Mouse (Mus musculus) ES-Bruce4 (cell line): ENCODE data around the gene Pdik1l. TPM values are rescaled to one million over a fixed set of nuclear protein-coding genes. Genes with fewer than 3 reads are reported as not detected.

Experiments used
- H3K27ac ChIP-seq: 2 replicates; pipeline ENCODE4 v1.5.1; 2012; ENCODE audit warnings: low read length, inconsistent platforms; ENCODE audit not compliant: insufficient read depth
- H3K27me3 ChIP-seq: 2 replicates; pipeline ENCODE4 v1.6.1; 2012; ENCODE audit warnings: mild to moderate bottlenecking, low read length, inconsistent platforms; ENCODE audit not compliant: control insufficient read depth, poor library complexity, insufficient read depth, severe bottlenecking
- H3K36me3 ChIP-seq: 2 replicates; pipeline ENCODE4 v1.6.1; 2012; ENCODE audit warnings: inconsistent platforms, mild to moderate bottlenecking, low read length, moderate library complexity; ENCODE audit not compliant: control insufficient read depth, poor library complexity, insufficient read depth, severe bottlenecking
- H3K4me1 ChIP-seq: one replicate; pipeline ENCODE4 v1.8.1; 2011; ENCODE audit warnings: low read length; ENCODE audit not compliant: control insufficient read depth, insufficient read depth
- H3K4me3 ChIP-seq: 2 replicates; pipeline ENCODE4 v1.5.1; 2011; ENCODE audit warnings: low read depth, mild to moderate bottlenecking, low read length
- H3K9ac ChIP-seq: 2 replicates; pipeline ENCODE4 v1.6.1; 2012; ENCODE audit warnings: low read depth, mild to moderate bottlenecking, inconsistent platforms; ENCODE audit not compliant: poor library complexity, severe bottlenecking
- H3K9me3 ChIP-seq: replicated peaks from 2 replicates; pipeline ENCODE4 v1.6.1; 2012; ENCODE audit warnings: mild to moderate bottlenecking, low read length, inconsistent platforms; ENCODE audit not compliant: control insufficient read depth, poor library complexity, insufficient read depth, severe bottlenecking
- CTCF ChIP-seq: IDR thresholded peaks from one replicate; pipeline ENCODE4 v1.8.1; 2011; ENCODE audit warnings: low read depth, low read length
- EP300 ChIP-seq: IDR thresholded peaks from 2 replicates; pipeline ENCODE4 v1.6.1; 2011; ENCODE audit warnings: low read depth, low read length; ENCODE audit not compliant: insufficient read depth
- POLR2A ChIP-seq: IDR thresholded peaks from one replicate; pipeline ENCODE4 v1.8.1; 2011; ENCODE audit warnings: low read length; ENCODE audit not compliant: insufficient read depth
- polyA plus RNA-seq: library from polyadenylated mRNA; stranded (reverse); fragments of >200 nt; gene quantifications from 2 replicates; pipeline ENCODE4 v1.2.4, GENCODE M21; 2011; ENCODE audit warnings: low read depth; ENCODE audit not compliant: missing spikeins, insufficient read depth, insufficient read length

Pdik1l gene
- polyA plus RNA-seq, 1 experiment = 14.1 TPM

- Histone ChIP-seq H3K27me3 (no peaks in the 10 kb centered on the region), H3K9ac (no peak overlapping the region), H3K27ac (peak overlapping the region; percentile 14), H3K4me1 (peaks cover 6% of the 10 kb centered on the region), H3K36me3 (no peaks in the 10 kb centered on the region), H3K9me3 (no peaks in the 10 kb centered on the region), H3K4me3 (no peak overlapping the region)
- TF ChIP-seq CTCF (no peak), EP300 (no peak), POLR2A (no peak)
Measured at GRCm38 (mm10) chr4:134314081-134314655, 26.5 kb upstream of the Pdik1l start.

- H3K27me3 ChIP-seq = no peaks in the 10 kb centered on the region
- no peak for TF ChIP-seq POLR2A
- peak; percentile 47 for TF ChIP-seq CTCF
- H3K4me3 ChIP-seq = no peak overlapping the region
- H3K9ac ChIP-seq = no peak overlapping the region
- peaks cover 6% of the 10 kb centered on the region for H3K4me1 ChIP-seq
- no peak overlapping the region for H3K27ac ChIP-seq
- no peaks in the 10 kb centered on the region for H3K9me3 ChIP-seq
- no peaks in the 10 kb centered on the region for H3K36me3 ChIP-seq
Measured at GRCm38 (mm10) chr4:134312901-134313300, 25.2 kb upstream of the Pdik1l start.

GRCm38 (mm10) chr4:134312341-134312740 lies 24.6 kb upstream of the Pdik1l start:
- no peaks in the 10 kb centered on the region for H3K36me3 ChIP-seq
- H3K4me1 ChIP-seq = peaks cover 6% of the 10 kb centered on the region
- TF ChIP-seq CTCF (no peak), EP300 (no peak), POLR2A (no peak)
- H3K9me3 ChIP-seq = no peaks in the 10 kb centered on the region
- no peak overlapping the region for H3K4me3 ChIP-seq
- H3K9ac ChIP-seq = no peak overlapping the region
- H3K27me3 ChIP-seq = no peaks in the 10 kb centered on the region
- H3K27ac ChIP-seq = no peak overlapping the region

- Histone ChIP-seq H3K9ac (no peak overlapping the region), H3K36me3 (no peaks in the 10 kb centered on the region)
Measured at GRCm38 (mm10) chr4:134311784-134312183, 24.1 kb upstream of the Pdik1l start.

GRCm38 (mm10) chr4:134310656-134311055 lies 23.0 kb upstream of the Pdik1l start:
- H3K9ac ChIP-seq = no peak overlapping the region
- H3K27ac ChIP-seq = no peak overlapping the region
- H3K36me3 ChIP-seq = no peaks in the 10 kb centered on the region
- H3K4me1 ChIP-seq = peaks cover 2% of the 10 kb centered on the region
- TF ChIP-seq POLR2A (no peak), CTCF (no peak)
- no peaks in the 10 kb centered on the region for H3K27me3 ChIP-seq
- no peak overlapping the region for H3K4me3 ChIP-seq
- no peaks in the 10 kb centered on the region for H3K9me3 ChIP-seq

More at GRCm38 (mm10) chr4:134311784-134312183, 24.1 kb upstream of the Pdik1l start:
- Histone ChIP-seq H3K27ac (no peak overlapping the region), H3K4me3 (no peak overlapping the region), H3K9me3 (no peaks in the 10 kb centered on the region), H3K4me1 (peaks cover 6% of the 10 kb centered on the region), H3K27me3 (no peaks in the 10 kb centered on the region)
- TF ChIP-seq EP300 = no peak
- TF ChIP-seq POLR2A = no peak
- TF ChIP-seq CTCF = no peak

GRCm38 (mm10) chr4:134310106-134310505 lies 22.4 kb upstream of the Pdik1l start:
- no peak overlapping the region for H3K9ac ChIP-seq
- H3K4me1 ChIP-seq = no peaks in the 10 kb centered on the region
- H3K4me3 ChIP-seq = no peak overlapping the region
- H3K36me3 ChIP-seq = no peaks in the 10 kb centered on the region
- no peaks in the 10 kb centered on the region for H3K27me3 ChIP-seq
- no peak overlapping the region for H3K27ac ChIP-seq
- no peak for TF ChIP-seq POLR2A
- no peak for TF ChIP-seq CTCF
- TF ChIP-seq EP300 = no peak
- no peaks in the 10 kb centered on the region for H3K9me3 ChIP-seq
